Mouse (Mus musculus) spleen, adult 12 weeks (tissue): Measurements from ENCODE around the gene Acot7.

Experiments
- DNase-seq: peaks from one replicate; pipeline ENCODE4 v3.0.0; 2022; ENCODE audit warnings: low spot score

Gene Acot7

GRCm38 (mm10) chr4:152179946-152180660 is 2.2 kb downstream of the Acot7 start:
- no peak for DNase-seq

DNA sequence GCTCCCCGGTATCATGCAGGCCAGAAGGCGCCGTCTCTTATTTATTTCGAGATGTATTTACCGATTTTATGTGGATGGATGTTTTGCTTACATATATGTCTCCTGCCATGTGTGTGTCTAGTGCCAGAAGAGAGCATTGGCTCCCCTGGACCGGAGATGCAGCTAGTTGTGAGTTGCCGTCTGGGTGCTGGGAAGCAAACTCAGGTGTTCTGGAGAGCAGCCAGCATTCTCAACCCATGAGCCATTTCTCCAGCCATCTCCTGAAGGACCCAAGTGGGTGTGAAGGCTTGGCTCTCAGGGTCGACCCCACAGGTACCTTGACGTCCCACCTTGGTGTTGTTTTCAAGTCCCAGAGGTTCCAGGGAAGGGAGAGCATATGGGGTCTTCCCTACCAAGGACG is 4.3 kb downstream of the Acot7 start:
- DNase-seq, result no peak

DNA sequence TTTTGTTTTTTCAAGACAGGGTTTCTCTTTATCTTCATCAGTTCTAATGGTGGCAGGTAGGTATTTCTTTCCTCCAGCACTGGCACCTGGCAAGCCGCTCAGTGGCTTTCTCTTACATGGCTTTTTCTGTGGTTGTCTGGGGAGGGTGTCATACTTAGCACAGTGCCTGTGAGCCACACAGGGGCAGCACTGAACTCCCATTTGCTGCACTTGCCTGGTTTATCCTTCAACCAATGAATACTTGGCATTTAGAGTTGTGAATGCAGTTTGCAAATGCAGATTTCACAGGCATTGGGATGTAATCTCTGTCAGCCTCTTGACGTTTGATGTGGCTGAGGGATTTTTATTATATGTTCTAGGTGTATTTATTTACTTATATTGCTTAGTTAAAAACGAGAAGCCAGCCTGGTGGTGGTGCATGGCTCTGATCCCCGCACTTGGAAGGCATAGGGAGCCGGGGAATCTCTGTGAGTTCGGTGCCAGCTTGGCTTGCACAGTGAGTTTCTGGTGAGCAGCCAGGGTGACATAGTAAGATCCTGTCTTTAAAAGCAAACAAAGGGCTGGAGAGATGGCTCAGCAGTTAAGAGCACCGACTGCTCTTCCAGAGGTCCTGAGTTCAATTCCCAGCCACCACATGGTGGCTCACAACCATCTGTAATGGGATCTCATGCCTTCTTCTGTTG is 6.6 kb downstream of the Acot7 start:
- no peak for DNase-seq

GRCm38 (mm10) chr4:152185137-152185509 is 7.2 kb downstream of the Acot7 start:
- no peak for DNase-seq

DNA sequence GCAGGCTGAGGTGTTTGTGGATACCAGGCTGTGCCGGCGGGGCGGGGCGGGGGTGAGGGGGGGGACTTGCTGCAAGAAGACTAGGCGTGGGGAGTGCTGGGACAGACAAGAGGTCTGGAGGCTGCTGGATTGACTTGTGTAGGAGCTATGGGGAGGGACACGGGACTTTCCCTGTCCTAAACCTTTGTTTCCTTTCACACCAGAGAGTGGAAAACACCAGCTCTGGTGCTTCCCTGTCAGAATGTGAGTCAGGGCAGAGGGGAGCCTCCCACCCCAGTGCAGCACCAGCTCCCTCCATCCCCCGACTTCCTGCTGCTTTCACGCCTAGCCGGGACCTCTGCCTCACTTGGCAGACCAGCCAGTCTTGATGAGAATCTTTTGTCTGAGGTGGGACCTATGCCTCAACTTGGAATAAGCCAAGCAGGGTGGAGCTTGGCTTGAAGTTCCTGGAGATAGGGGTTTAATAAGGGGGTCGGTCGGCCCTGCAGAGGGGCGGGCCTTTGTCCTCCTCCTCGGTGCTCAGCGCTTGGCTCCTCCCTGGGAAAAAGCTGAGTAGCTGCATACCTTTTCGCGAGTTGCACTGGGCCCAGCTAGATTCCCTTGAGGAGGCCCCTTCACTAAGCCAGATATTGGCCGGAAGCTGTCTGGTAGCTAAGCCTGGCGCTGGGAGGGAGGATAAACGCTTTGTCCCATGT is 7.7 kb downstream of the Acot7 start:
- no peak for DNase-seq

- DNase-seq, result no peak
Measured at GRCm38 (mm10) chr4:152186205-152187082, 8.5 kb downstream of the Acot7 start.

DNA sequence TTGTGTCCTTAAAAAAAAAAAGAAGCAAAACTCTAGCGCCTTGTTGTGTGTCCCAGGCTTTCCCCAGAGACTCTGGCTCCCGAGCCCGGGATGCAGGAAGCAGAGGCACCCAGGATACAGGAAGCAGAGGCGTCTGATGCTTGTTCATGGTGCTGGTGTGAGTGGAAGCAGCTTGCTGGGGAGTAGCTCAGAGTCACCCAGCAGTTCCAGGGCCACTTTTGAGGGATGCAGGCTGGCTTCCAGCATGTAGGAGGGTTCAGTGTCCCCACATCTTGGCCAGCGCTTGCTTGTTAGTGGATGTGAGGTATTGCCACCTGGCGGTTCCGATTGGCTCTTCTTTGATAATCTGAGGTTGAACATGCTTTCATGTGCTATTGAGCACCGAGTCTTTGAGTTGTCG is 9.2 kb downstream of the Acot7 start:
- no peak for DNase-seq

DNA sequence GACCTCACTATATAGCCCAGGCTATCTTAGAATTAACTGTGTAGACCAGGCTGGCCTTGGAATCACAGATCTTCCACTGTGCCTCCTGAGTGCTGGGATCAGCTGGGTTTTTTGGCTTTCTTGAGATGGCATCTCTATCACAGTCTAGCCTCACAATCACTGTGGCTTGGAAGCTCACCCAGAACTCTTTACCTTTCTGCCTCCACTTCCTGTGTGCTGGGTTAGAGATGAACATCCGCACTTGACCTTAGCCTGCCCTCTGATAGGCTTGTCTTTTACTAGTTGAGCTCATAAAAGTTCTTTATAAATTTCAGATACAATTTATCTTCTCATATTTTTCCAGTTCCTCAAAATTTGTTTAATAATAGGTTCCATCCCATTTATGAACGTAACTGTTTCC is 10.7 kb downstream of the Acot7 start:
- DNase-seq, result no peak

DNA sequence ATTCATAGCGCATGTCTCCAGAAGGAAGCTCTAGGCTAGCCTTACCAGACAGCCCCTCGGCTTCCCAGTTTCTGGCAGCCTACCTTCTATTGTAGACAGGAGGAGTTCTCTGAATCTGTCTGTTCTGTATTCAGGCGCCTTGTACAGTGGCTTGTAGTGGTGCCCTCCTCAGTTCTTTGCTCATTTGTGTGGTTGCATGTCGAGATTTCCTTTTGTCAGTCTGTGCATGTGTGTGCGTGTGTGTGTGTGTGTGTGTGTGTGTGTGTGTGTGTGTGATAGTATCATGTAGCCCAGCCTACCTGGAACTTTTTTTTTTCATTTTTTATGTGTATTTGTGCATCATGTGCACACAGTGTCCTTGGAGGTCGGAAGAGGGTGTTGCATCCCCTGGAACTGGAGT is 11.1 kb downstream of the Acot7 start:
- no peak for DNase-seq

- no peak for DNase-seq
Measured at GRCm38 (mm10) chr4:152189691-152190090, 11.8 kb downstream of the Acot7 start.

DNA sequence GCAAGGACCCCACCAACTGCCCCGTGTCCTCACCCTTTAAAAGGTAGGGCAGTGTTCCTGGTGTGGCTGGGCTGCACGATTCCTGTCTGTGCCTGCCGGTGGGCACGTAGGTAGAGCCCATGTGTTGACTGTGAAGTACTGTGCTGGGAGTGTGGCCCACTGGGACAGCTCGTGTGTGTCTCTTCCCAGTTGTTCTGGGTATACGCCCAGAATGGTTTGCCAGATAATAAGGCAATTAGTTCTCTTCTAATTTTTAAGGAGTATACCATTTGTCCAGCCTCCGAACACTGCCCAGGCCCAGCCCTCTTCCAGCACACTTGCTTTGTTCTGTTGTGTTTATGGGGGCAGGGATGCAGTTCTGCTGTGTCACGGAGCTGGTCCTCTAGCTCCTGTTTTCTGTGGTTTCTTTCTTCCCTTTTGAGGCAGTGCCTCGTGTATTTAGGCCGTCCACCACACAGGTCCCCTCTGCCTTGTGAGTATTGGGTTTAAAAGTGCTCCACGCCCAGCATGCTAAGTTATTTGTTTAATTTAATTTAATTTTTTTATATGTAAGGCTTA is 12.2 kb downstream of the Acot7 start:
- no peak for DNase-seq

GRCm38 (mm10) chr4:152190701-152191100 is 12.8 kb downstream of the Acot7 start:
- no peak for DNase-seq

GRCm38 (mm10) chr4:152192569-152192968 is 14.6 kb downstream of the Acot7 start:
- no peak for DNase-seq

DNA sequence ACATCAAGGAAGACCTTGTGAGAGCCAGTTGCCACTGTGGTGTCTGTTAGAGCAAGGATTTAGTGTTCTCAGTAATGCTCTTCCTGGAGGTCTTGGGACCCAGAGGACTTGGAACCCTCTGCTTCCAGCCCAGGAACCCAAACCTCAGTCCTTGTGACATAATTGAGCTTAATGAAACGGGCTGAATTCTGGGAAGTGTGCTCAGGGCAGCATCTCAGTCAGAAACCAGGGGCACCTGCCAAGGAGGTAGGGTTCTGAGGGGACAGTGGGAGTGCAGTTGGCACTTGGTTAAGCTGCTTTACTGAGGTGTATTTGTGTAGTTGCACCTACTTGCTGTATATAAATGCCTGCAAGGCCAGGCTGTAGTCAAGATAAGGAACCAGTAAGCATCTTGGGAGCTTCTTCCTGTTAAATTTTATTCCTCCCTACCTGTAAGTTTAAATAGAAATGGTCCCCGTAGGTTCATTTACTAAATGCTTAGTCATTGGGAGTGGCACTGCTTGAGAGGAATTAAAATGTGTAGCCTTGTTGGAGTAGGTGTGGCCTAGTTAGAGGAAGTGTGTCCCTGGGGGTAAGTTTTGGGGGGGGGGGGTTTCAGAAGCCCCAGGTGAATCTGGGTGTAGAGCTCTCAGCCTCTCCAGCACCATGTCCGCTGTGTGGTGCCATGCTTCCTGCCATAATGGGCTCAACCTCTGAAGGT is 16.7 kb downstream of the Acot7 start:
- no peak for DNase-seq

DNA sequence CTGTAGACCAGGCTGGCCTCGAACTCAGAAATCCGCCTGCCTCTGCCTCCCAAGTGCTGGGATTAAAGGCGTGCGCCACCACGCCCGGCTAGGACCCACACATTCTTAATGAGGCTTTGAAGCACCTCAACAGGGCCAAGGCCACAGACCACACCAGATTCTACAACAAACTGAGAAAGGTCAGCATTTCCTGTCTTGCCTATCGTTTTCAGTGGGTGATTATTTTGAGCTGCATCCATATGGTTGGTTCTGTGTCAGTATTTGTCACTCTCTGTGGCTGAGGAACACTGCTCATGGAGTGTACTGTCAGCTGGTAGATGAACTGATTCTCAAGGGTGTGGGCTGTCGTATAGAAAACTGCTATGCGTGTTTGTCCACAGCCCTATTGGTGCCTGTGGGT is 18.3 kb downstream of the Acot7 start:
- DNase-seq, result no peak

GRCm38 (mm10) chr4:152197545-152197944 is 19.6 kb downstream of the Acot7 start:
- no peak for DNase-seq

DNA sequence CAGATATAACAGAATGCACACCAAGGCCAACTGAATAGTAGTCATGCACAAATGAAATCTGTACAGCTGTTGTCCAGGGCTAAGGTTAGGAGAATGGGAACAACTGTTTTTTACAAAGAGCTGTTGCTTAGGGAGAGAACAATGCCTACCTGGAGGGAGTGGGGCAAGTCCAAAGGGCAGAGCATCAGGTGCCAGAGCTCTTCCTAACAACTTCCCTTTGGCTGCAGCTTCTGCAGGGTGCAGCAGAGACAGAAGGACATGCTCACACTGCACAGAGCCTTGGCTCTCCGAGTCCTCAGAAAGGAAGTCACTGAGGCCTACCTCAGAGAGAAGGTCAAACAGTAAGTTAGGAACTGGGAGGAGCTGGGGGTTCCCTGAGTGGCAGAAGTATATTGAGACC is 21.7 kb downstream of the Acot7 start:
- DNase-seq, result no peak

GRCm38 (mm10) chr4:152201492-152201891 is 23.6 kb downstream of the Acot7 start:
- no peak for DNase-seq

GRCm38 (mm10) chr4:152202418-152202817 is 24.5 kb downstream of the Acot7 start:
- no peak for DNase-seq

DNA sequence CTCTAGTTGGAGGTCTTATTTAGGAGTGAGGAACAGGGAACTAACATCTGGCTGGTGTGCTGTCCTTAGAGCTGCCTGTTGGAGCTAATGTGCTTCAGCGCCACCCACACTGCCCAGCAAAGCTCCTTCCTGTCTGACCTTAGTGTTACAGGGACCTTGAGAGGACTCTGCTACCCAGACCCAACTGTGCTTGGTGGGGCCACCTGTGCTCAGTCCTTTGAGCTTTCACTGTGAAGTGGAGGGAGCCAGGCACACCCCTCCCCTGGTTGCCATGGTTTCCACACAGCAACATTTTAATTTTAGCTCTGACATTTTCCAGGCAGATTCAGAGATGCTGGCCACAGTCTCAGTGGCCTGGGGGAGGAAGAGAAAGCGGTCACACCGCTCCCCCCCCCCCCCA is 25.0 kb downstream of the Acot7 start:
- DNase-seq, result no peak

DNA sequence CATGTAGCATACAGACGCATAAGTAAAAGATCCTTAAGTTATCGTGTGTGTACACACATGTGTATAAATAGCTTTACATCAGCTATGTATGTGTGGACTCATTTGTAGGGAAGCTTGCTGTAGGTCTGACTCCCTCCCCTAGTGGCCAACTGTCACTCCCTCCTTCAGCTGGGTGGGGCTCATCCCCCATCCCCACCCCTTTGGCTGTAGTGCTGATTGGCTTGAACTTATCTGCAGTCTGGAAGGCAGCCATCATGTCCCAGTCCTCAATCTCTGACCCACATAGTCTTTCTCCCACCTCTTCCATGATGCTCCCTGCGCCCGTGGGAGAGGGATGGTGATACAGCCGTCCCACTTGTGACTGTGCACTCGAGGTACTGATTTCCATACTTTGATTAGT is 26.7 kb downstream of the Acot7 start:
- no peak for DNase-seq
